Mouse (Mus musculus) hindbrain, embryonic 15.5 days (tissue): ENCODE measurements at regions not wholly inside any gene's neighbourhood (a gene's known extent, or its start where the extent isn't known, plus 50 kb on each side); places are given as distances from the start of the nearest gene placed in this dataset.

Experiments
- ATAC-seq: fragments of 200-750 bp; cut with Nextera tagmentation; 2 replicates; pipeline ENCODE4 v1.8.0; 2017; ENCODE audit warnings: low read depth, moderate number of reproducible peaks, moderate TSS enrichment; ENCODE audit not compliant: low FRiP score
- H3K27ac ChIP-seq: fragments of 300-500 bp; sonication (generic); replicated peaks from 2 replicates; pipeline ENCODE4 v1.5.1; 2015; ENCODE audit warnings: mild to moderate bottlenecking, inconsistent platforms
- H3K27me3 ChIP-seq: fragments of 300-500 bp; sonication (generic); 2 replicates; pipeline ENCODE4 v1.6.1; 2015; ENCODE audit warnings: control low read depth, inconsistent platforms
- H3K36me3 ChIP-seq: fragments of 300-500 bp; sonication (generic); 2 replicates; pipeline ENCODE4 v1.6.1; 2015; ENCODE audit warnings: control low read depth, inconsistent platforms
- H3K4me1 ChIP-seq: fragments of 300-500 bp; sonication (generic); replicated peaks from 2 replicates; pipeline ENCODE4 v1.6.1; 2015; ENCODE audit warnings: control low read depth, inconsistent platforms
- H3K4me2 ChIP-seq: fragments of 300-500 bp; sonication (generic); 2 replicates; pipeline ENCODE4 v1.6.1; 2015; ENCODE audit warnings: moderate library complexity, mild to moderate bottlenecking, inconsistent platforms
- H3K4me3 ChIP-seq: fragments of 300-500 bp; sonication (generic); 2 replicates; pipeline ENCODE4 v1.5.1; 2015; ENCODE audit warnings: mild to moderate bottlenecking, inconsistent platforms
- H3K9ac ChIP-seq: fragments of 300-500 bp; sonication (generic); 2 replicates; pipeline ENCODE4 v1.6.1; 2015; ENCODE audit warnings: inconsistent platforms
- H3K9me3 ChIP-seq: fragments of 300-500 bp; sonication (generic); 2 replicates; pipeline ENCODE4 v1.6.1; 2016; ENCODE audit warnings: control low read depth, inconsistent platforms
- WGBS: fragments of 180-500 bp; shearing (Covaris S2); methylation state at CpG from one replicate; pipeline ENCODE4 v1.1.7; 2015; 5-methylcytosine and 5-hydroxymethylcytosine counted together

DNA sequence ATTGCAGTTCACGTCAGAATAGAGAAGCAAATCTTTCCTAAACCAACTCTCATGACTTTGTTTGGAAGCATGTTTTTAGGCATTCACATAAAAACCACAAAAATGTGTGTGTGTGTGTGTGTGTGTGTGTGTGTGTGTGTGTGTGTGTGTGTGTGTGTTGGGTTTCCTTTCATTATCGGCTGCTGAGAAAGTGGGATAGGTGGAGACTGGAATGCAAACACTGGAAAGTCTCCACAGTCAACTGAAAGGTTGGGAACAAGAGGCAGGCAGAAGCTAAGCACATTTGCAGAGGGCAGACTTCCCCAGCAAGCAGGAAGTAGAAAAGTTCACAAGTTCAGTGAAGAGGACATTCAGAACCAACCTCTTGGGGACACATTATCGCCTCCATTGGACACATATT is 176.5 kb downstream of the Tmsb4x start:
- no peak for ATAC-seq
- Histone ChIP-seq H3K4me3 (no peak overlapping the region), H3K36me3 (no peaks in the 10 kb centered on the region), H3K27ac (no peak overlapping the region), H3K4me2 (no peak overlapping the region), H3K4me1 (no peaks in the 10 kb centered on the region), H3K9me3 (no peaks in the 10 kb centered on the region), H3K9ac (no peak overlapping the region), H3K27me3 (peaks cover 9% of the 10 kb centered on the region; the same call in 1 of the 2 replicates)
- 71% methylated on average over 3 of the region's 3 CpGs for WGBS

DNA sequence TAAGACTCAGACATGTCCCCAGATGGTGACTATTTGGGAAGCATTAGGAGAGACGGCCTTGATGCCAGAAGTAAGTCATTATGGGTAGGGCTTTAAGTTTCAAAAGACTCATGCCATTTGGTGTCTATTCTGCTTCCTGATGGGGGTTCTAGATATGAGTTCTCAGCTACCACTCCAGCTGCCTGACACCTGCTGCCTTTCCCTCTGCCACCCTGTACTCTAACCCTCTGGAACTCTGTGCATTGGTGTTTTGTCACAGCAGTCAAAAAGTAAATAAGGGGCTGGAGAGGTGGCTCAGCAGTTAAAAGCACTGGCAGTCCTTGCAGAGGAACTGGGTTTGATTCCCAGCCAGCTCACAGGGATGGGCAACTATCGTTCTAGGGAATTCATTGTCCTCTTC is 177.6 kb downstream of the Tmsb4x start:
- Histone ChIP-seq H3K9me3 (no peaks in the 10 kb centered on the region), H3K4me2 (no peak overlapping the region), H3K9ac (no peak overlapping the region), H3K36me3 (no peaks in the 10 kb centered on the region), H3K4me3 (no peak overlapping the region), H3K27ac (no peak overlapping the region), H3K27me3 (peaks cover 9% of the 10 kb centered on the region; the same call in 1 of the 2 replicates), H3K4me1 (no peaks in the 10 kb centered on the region)
- no peak for ATAC-seq
- 86% methylated on average over 2 of the region's 2 CpGs for WGBS

DNA sequence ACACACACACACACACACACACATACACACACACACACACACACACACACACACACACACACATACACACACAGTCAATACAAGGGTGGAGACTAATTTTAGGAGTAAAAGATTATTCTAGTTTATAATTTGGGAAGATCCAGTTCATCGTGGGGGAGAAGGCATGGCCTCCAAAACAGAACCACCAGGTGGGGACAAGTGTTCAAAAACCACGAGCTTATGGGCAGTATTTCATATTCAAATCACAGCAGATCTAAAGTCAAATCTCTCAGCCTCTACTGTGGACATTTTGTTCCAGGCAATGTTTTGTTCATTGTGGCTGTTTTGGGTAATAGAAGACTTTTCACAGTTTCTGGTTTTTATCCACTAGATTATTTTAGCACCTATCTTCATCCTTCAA is 193.5 kb downstream of the Tmsb4x start:
- Histone ChIP-seq H3K27me3 (0 out of 2 replicates have a peak, but pooled peaks cover 16% of the 10 kb centered on the region), H3K4me3 (no peak overlapping the region), H3K4me1 (no peaks in the 10 kb centered on the region), H3K36me3 (no peaks in the 10 kb centered on the region), H3K4me2 (no peak overlapping the region), H3K27ac (no peak overlapping the region), H3K9ac (no peak overlapping the region), H3K9me3 (no peaks in the 10 kb centered on the region)
- ATAC-seq, result no peak
- WGBS, result 67% methylated on average over 2 of the region's 2 CpGs

DNA sequence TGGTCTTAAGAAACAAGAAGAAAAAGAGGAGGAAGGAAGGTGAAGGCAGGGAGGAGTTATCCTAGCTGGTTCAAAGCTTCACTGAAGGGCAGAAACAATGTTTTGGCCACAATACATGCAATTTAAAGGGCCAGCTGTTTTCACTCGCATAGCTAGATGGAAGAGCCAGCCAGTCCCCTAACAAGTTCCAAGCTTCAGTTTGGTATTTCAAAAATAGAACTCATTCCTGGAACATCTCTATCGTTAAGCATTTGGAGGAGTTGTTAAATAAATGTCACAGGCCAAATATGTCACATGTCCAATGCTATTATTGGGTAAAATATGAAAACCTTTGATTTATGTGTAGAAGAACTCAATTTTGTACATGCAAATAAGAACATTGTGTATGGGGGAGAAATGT is 194.8 kb downstream of the Tmsb4x start:
- no peak overlapping the region for H3K27ac ChIP-seq
- H3K9ac ChIP-seq, result no peak overlapping the region
- H3K9me3 ChIP-seq, result no peaks in the 10 kb centered on the region
- WGBS, result 75% methylated on average over 2 of the region's 2 CpGs
- 0 out of 2 replicates have a peak, but pooled peaks cover 15% of the 10 kb centered on the region for H3K27me3 ChIP-seq
- H3K4me1 ChIP-seq, result no peaks in the 10 kb centered on the region
- H3K4me3 ChIP-seq, result no peak overlapping the region
- H3K4me2 ChIP-seq, result no peak overlapping the region
- ATAC-seq, result no peak
- no peaks in the 10 kb centered on the region for H3K36me3 ChIP-seq

DNA sequence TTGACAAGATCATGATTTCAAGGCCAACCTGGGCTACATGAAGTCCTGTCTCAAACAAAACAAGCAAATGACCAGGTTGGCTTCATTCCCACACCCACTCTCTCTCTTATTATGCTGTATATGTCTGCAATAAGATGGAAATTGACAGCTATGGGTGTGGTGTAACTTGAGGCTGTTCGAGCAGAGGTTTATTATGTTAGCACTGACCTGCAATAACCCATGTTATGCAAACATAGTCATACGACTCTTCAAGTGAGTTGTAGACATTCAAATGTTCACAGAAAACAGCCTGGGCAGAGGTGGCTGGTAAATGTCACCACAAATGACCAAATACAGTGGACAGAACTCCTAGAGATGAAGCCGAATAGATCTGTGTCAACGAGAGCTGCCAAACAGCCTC is 196.2 kb downstream of the Tmsb4x start:
- no peak for ATAC-seq
- Histone ChIP-seq H3K9me3 (no peaks in the 10 kb centered on the region), H3K27ac (no peak overlapping the region), H3K4me2 (no peak overlapping the region), H3K4me1 (no peaks in the 10 kb centered on the region), H3K27me3 (0 out of 2 replicates have a peak, but pooled peaks cover 16% of the 10 kb centered on the region), H3K9ac (no peak overlapping the region), H3K36me3 (no peaks in the 10 kb centered on the region), H3K4me3 (no peak overlapping the region)
- WGBS, result 89% methylated on average over 4 of the region's 4 CpGs

DNA sequence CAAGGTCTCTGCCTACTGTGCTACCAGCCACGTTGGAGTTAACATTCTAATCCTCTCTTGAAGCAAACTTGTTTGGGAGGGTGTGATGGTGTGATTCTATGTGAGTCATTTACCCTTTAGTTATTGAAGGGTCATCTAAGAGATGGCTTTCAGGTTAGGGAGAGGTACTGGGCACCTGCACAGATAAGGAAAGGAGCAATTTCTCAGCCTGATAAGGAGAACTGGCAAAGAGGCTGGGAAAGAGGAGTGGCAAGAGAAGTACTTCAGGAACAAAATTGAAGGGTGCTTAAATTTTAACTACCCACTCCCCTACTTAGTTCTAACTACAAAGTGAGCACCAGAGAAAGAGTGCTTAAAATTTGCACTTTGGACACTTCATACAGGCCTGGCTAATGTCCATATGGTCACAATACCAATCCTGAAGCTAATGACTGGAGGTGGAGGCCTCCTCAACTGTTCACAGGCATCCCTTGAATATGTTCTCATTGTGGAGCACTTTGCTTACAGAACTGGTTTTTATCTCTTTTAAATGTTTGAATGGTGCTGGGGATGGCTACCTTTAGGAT is 197.1 kb downstream of the Tmsb4x start:
- no peak for ATAC-seq
- Histone ChIP-seq H3K4me3 (no peak overlapping the region), H3K9ac (no peak overlapping the region), H3K4me1 (no peaks in the 10 kb centered on the region), H3K27me3 (0 out of 2 replicates have a peak, but pooled peaks cover 15% of the 10 kb centered on the region), H3K27ac (no peak overlapping the region), H3K36me3 (no peaks in the 10 kb centered on the region), H3K9me3 (no peaks in the 10 kb centered on the region), H3K4me2 (no peak overlapping the region)
- 71% methylated on average over 1 of the region's 1 CpGs for WGBS

DNA sequence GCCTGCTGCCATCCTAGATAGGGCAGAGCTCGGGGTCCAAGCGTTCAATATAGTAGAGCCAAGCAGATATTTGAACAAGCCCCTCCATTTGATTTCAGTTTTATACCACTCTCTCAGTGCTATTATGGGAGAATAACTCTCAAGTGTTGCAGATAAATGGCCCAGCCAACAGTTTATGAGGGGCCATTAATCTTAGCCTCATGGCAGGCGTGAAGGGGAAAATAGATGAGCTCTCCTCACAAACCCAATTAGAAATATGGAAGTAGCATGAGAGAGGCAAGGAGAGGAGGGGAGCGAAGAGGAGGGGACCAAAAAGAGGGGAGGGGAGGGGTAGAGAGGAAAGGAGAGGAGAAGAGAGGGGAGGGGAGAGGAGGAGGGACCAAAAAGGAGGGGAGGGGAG is 213.3 kb downstream of the Tmsb4x start:
- WGBS, result 69% methylated on average over 4 of the region's 4 CpGs
- Histone ChIP-seq H3K4me1 (no peaks in the 10 kb centered on the region), H3K9ac (no peak overlapping the region), H3K27ac (no peak overlapping the region), H3K9me3 (no peaks in the 10 kb centered on the region), H3K4me3 (no peak overlapping the region), H3K36me3 (no peaks in the 10 kb centered on the region), H3K27me3 (0 out of 2 replicates have a peak, but pooled peaks cover 2% of the 10 kb centered on the region), H3K4me2 (no peak overlapping the region)
- ATAC-seq, result peak; percentile 59; the same call in 1 of the 2 replicates

DNA sequence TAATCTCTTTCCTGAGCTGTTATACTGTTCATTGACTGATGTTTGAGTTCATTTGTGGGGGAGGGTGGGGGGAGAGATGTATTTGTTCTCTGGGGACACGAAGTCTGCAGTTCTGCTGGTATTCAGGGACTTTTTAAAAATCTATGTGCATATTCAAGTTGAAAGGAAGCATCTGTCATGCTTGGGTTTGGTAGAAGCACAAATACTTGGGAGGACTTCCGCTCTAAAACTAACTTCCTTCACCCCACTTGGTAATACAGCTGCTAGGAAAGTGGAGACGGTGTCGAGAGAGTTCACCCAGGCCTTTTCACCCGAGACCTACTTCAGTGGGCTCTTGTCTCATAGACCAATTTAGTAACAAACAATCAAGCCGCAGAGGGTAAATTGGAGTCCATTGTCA is 228.1 kb downstream of the Tmsb4x start:
- Histone ChIP-seq H3K27ac (no peak overlapping the region), H3K9me3 (no peaks in the 10 kb centered on the region), H3K4me2 (no peak overlapping the region), H3K4me3 (no peak overlapping the region), H3K27me3 (0 out of 2 replicates have a peak, but pooled peaks cover 8% of the 10 kb centered on the region), H3K4me1 (no peaks in the 10 kb centered on the region), H3K9ac (no peak overlapping the region), H3K36me3 (no peaks in the 10 kb centered on the region)
- 87% methylated on average over 6 of the region's 6 CpGs for WGBS
- no peak for ATAC-seq

DNA sequence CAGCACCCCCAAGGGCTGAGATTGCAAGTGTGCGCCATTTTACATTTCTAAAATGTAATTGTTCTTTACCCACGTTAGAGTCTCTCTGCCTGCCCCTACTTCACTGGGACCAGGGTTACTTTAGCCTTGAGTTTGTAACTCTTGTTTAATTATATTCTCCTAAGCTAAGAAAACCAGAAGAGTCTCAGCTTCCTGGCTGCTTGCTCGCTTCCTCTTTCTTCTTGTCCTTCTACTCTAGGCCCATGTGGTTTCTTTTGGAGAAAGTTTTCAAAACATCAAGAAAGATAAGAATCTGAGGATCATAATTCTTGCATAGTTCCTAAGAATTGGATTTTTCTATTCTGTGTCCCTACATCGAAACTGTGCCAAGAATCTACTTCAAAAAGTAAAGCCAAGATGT is 228.6 kb downstream of the Tmsb4x start:
- Histone ChIP-seq H3K9ac (no peak overlapping the region), H3K4me3 (no peak overlapping the region), H3K4me1 (no peaks in the 10 kb centered on the region), H3K36me3 (no peaks in the 10 kb centered on the region), H3K27ac (no peak overlapping the region), H3K27me3 (0 out of 2 replicates have a peak, but pooled peaks cover 8% of the 10 kb centered on the region), H3K9me3 (no peaks in the 10 kb centered on the region), H3K4me2 (no peak overlapping the region)
- WGBS, result 85% methylated on average over 4 of the region's 4 CpGs
- ATAC-seq, result no peak

DNA sequence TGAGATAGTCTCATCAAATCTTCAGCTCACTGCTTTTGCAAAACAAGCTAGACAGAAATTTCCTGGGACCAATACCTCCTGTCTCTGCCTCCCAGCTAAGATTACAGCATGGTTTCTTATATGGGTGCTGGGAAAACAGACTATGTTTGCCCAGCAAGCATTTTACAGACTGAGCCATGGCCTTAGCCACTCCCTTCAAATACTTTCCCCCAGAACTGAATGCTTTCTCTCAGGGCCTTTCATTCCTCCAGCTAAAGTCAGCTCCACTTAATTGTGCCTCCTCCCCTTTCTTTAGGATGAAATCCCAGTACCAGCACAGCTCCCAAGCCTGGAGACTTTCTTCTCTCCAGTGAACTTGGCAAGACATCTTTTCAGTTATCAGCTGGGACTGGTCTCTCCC is 232.1 kb downstream of the Tmsb4x start:
- no peak for ATAC-seq

DNA sequence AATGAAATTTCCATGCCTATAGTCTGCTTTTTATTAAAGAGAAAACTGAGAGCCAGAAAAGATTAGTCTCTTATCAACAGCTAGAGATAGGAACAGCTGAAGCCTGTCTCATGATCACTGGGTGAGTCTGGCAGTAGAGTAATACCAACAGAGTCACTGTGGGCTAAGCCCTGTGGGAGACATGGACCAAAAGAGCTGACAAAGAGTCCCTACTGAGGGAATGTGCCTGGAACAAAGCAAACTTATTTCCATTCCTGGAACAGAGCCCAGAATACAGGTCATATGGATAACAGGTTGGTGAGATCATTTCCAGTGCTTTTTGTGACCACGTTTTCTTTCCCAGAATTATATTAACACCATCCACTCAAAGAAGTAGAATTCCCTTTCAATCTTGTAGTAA is 237.4 kb downstream of the Tmsb4x start:
- Histone ChIP-seq H3K9ac (no peak overlapping the region), H3K27me3 (peaks cover 11% of the 10 kb centered on the region; the same call in 1 of the 2 replicates), H3K4me1 (no peaks in the 10 kb centered on the region), H3K4me2 (no peak overlapping the region), H3K36me3 (no peaks in the 10 kb centered on the region), H3K4me3 (no peak overlapping the region), H3K27ac (no peak overlapping the region), H3K9me3 (no peaks in the 10 kb centered on the region)
- 31% methylated on average over 1 of the region's 1 CpGs for WGBS
- ATAC-seq, result no peak

More for the DNA sequence above, 232.1 kb downstream of the Tmsb4x start:
- Histone ChIP-seq H3K9ac (no peak overlapping the region), H3K4me3 (no peak overlapping the region), H3K9me3 (no peaks in the 10 kb centered on the region), H3K27me3 (0 out of 2 replicates have a peak, but pooled peaks cover 8% of the 10 kb centered on the region), H3K4me1 (no peaks in the 10 kb centered on the region), H3K27ac (no peak overlapping the region), H3K36me3 (no peaks in the 10 kb centered on the region), H3K4me2 (no peak overlapping the region)

DNA sequence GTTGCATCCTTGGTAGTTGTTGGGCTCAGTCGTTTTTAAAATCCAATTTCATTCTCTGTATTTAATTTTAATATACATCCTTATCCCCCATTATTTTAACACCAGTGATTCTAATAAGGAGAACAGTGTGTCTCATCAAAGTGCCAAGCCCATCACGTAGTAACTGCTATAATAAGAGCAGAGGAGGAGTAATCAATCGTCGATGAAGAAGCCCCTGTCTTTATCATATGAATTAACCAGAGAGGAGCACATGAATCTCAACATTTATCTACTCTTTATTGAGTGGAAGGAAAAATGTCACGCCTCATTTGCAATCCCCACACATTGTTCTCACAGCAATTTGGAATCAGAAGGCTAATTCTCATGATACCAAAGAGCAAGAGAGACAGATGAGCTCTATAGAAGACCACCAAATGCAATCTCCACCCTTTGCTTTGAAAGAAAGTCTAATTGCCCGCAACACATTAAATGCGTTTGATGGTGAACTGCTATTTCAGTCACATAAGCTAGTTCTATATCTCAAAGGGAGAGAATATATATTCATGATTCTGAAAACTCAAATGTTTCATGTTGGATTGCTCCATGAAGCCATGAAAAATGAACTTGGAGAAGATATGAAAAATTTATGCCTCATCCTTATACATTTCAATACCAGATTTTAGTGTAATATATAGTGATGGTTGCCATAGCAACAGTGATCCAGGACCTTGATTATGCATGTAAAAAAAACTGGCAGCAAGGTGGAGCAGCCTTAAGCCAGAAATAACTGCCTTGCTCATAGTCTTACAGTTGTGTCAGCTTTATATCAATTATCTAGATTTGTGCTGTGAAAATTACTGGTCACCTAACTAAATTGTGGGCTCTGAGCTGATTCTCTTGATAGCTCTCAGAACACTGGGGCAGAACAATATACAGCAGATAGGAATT is 244.2 kb downstream of the Tmsb4x start:
- no peak overlapping the region for H3K9ac ChIP-seq
- no peak overlapping the region; the same call in 1 of the 2 replicates for H3K27ac ChIP-seq
- no peak overlapping the region for H3K4me3 ChIP-seq
- H3K27me3 ChIP-seq, result peaks cover 10% of the 10 kb centered on the region; the same call in 1 of the 2 replicates
- H3K9me3 ChIP-seq, result no peaks in the 10 kb centered on the region
- WGBS, result 39% methylated on average over 7 of the region's 7 CpGs
- H3K36me3 ChIP-seq, result no peaks in the 10 kb centered on the region
- ATAC-seq, result peak; percentile 45; the same call in 1 of the 2 replicates
- no peak overlapping the region for H3K4me2 ChIP-seq
- H3K4me1 ChIP-seq, result no peaks in the 10 kb centered on the region
